Mouse (Mus musculus) hindbrain, embryonic 11.5 days (tissue): ENCODE results near the gene Aamp. TPM values are rescaled to one million over a fixed set of nuclear protein-coding genes. Genes with fewer than 3 reads are reported as not detected.

Experiments used
- ATAC-seq: fragments of 200-750 bp; cut with Nextera tagmentation; 2 replicates; pipeline ENCODE4 v1.8.0; 2017; ENCODE audit warnings: mild to moderate bottlenecking, moderate TSS enrichment, moderate library complexity; ENCODE audit not compliant: low FRiP score
- DNase-seq: peaks from one replicate; pipeline ENCODE4 v3.0.0-alpha.2; 2015; ENCODE audit warnings: low spot score
- H3K27ac ChIP-seq: fragments of 300-500 bp; sonication (generic); 2 replicates; pipeline ENCODE4 v1.5.1; 2014; ENCODE audit warnings: mild to moderate bottlenecking, low read depth, low read length
- H3K27me3 ChIP-seq: fragments of 300-500 bp; sonication (generic); 2 replicates; pipeline ENCODE4 v1.6.1; 2014; ENCODE audit warnings: mild to moderate bottlenecking, low read length, moderate library complexity, mixed read lengths; ENCODE audit not compliant: control insufficient read depth, insufficient read depth
- H3K36me3 ChIP-seq: fragments of 300-500 bp; sonication (generic); 2 replicates; pipeline ENCODE4 v1.6.1; 2014; ENCODE audit warnings: mild to moderate bottlenecking, low read length, moderate library complexity, mixed read lengths; ENCODE audit not compliant: control insufficient read depth, insufficient read depth
- H3K4me1 ChIP-seq: fragments of 300-500 bp; sonication (generic); replicated peaks from 2 replicates; pipeline ENCODE4 v1.6.1; 2014; ENCODE audit warnings: low read length, mixed read lengths; ENCODE audit not compliant: control insufficient read depth, insufficient read depth
- H3K4me2 ChIP-seq: fragments of 300-500 bp; sonication (generic); replicated peaks from 2 replicates; pipeline ENCODE4 v1.6.1; 2014; ENCODE audit warnings: mild to moderate bottlenecking, low read depth, low read length
- H3K4me3 ChIP-seq: fragments of 300-500 bp; sonication (generic); 2 replicates; pipeline ENCODE4 v1.5.1; 2014; ENCODE audit warnings: low read depth, low read length
- H3K9ac ChIP-seq: fragments of 300-500 bp; sonication (generic); 2 replicates; pipeline ENCODE4 v1.6.1; 2014; ENCODE audit warnings: low read depth, low read length
- H3K9me3 ChIP-seq: fragments of 300-500 bp; sonication (generic); 2 replicates; pipeline ENCODE4 v1.6.1; 2016; ENCODE audit warnings: low read length; ENCODE audit not compliant: control insufficient read depth
- WGBS: fragments of 180-500 bp; shearing (Covaris S2); extraction: QIAGEN DNeasy Blood & Tissue Kit; methylation state at CpG from one replicate; pipeline ENCODE4 v1.1.7; 2014; 5-methylcytosine and 5-hydroxymethylcytosine counted together
- polyA plus RNA-seq: library from polyadenylated mRNA; unstranded; fragments of >200 nt; fragmentation: Nextera tagmentation; extraction: Ambion mirVana; gene quantifications from 2 replicates; pipeline ENCODE4 v1.2.1, GENCODE M21; 2014

Aamp gene
- polyA plus RNA-seq, 1 experiment from 2014 or later, result 189 TPM

DNA sequence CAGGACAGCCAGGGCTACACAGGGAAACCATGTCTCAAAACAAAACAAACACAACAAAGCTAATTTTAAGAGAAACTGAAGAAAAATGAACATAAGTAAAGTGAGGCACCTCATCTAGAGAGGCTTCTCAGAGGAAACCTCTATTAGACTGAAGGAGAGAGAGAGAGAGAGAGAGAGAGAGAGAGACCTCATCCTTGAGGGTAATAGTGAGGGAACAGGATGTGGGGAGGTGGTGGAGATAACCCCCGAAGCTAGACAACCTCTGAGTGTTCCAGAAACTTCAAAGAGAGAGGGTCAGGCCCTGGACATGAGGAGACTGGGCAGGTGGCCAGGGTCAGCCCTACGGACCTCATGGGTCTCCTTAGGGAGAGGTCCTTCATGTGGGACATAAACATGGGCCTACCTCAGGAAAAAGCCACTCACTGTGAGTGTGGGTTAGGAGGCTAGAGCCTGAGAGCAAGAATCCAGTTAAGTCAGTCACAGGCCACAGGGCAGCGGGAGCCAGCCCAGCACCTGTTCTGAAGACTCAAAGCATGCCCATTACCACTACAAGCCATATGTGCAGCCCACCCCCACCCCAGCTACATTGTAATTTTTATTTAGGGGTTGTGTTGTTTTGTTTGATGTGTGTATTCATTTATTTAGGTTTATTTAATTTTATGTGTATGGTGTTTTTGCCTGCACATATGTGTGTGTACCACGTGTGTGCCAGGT lies 31.7 kb upstream of the Aamp start:
- ATAC-seq (no peak), DNase-seq (no peak)
- no peak overlapping the region for H3K9ac ChIP-seq
- no peak overlapping the region for H3K4me3 ChIP-seq
- no peak overlapping the region for H3K4me2 ChIP-seq
- no peaks in the 10 kb centered on the region for H3K27me3 ChIP-seq
- H3K9me3 ChIP-seq, result no peaks in the 10 kb centered on the region
- 73% methylated on average over 4 of the region's 4 CpGs for WGBS
- H3K4me1 ChIP-seq, result no peaks in the 10 kb centered on the region
- H3K27ac ChIP-seq, result no peak overlapping the region
- no peaks in the 10 kb centered on the region for H3K36me3 ChIP-seq

DNA sequence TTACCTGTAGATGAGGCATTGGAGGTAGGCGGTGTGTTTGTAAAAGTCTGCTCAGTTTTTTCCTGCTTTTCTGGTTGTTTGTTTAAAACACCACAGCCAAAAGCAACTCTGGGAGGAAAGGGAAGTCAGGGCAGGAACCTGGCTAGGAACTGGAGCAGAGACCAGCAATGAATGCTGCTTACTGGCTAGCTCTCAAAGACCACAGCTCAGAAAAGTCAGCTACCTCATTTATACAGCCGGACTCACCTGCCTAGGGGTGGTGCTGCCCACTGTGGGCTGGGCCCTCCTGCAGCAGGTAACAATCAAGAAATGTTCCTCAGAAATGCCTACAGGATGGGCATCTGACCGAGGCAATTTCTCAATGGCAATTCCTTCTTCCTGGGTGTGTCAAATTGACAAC lies 30.3 kb upstream of the Aamp start:
- ATAC-seq (no peak), DNase-seq (no peak)
- Histone ChIP-seq H3K27ac (no peak overlapping the region), H3K4me2 (no peak overlapping the region), H3K36me3 (no peaks in the 10 kb centered on the region), H3K4me3 (no peak overlapping the region), H3K27me3 (no peaks in the 10 kb centered on the region), H3K9ac (no peak overlapping the region), H3K9me3 (no peaks in the 10 kb centered on the region), H3K4me1 (no peaks in the 10 kb centered on the region)
- 91% methylated on average over 3 of the region's 3 CpGs for WGBS

DNA sequence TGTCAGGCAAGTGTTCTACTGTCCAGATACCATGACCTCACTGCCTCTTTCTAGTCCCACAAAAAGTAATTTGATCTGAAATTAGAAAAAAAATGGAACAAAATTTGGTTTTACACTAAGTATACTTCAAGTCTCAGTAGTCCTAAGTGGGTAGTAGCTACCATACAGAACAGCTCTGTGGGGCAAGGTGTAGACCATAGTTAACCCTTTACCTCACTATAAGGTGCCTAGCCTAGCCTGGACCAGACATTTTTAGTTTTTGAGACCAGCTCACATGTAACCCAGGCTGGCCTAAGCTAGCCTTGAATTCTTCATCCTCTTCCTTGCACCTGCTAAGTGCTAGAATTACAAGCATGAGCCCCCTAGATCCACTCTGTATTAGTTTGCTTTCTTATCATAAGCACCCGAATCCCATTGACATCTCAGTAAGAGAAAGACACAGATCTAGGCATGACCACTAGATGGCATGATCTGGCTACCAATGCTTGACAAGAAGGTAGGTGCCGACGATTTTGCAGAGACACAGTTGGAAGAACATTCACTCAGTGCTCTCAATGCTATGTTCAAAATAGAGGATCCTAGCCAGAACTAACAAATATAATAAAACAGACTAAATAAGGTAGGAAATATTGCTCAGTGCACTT lies 28.6 kb upstream of the Aamp start:
- Histone ChIP-seq H3K4me1 (no peaks in the 10 kb centered on the region), H3K9ac (no peak overlapping the region), H3K9me3 (no peaks in the 10 kb centered on the region), H3K4me2 (no peak overlapping the region), H3K4me3 (no peak overlapping the region), H3K36me3 (no peaks in the 10 kb centered on the region), H3K27me3 (no peaks in the 10 kb centered on the region), H3K27ac (no peak overlapping the region)
- DNase-seq, result peak; percentile 76
- ATAC-seq, result no peak
- 11% methylated on average over 3 of the region's 3 CpGs for WGBS

DNA sequence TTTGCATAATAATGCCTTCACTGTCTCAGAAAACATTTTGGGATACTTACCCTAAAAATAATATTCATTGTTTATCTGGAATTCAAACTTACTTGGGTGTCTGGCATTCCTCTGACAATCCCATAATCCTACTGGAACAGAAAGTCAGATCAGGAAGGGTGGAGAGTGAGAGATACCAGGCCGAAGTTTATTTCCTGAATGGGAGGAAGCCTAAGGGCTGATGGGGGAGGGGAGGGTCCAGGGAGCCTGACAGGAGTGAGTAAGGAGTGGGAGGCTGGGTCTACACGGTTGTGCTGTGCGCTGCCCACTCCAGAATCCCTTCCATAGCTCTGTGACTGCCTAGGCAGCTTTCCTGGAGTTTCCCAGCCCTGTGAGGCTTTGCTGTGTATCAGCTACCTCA lies 25.2 kb upstream of the Aamp start:
- Histone ChIP-seq H3K27ac (no peak overlapping the region), H3K4me2 (no peak overlapping the region), H3K4me1 (no peaks in the 10 kb centered on the region), H3K4me3 (no peak overlapping the region), H3K36me3 (no peaks in the 10 kb centered on the region), H3K9me3 (no peaks in the 10 kb centered on the region), H3K9ac (no peak overlapping the region), H3K27me3 (no peaks in the 10 kb centered on the region)
- WGBS, result 66% methylated on average over 3 of the region's 3 CpGs
- DNase-seq, result no peak
- ATAC-seq, result no peak

DNA sequence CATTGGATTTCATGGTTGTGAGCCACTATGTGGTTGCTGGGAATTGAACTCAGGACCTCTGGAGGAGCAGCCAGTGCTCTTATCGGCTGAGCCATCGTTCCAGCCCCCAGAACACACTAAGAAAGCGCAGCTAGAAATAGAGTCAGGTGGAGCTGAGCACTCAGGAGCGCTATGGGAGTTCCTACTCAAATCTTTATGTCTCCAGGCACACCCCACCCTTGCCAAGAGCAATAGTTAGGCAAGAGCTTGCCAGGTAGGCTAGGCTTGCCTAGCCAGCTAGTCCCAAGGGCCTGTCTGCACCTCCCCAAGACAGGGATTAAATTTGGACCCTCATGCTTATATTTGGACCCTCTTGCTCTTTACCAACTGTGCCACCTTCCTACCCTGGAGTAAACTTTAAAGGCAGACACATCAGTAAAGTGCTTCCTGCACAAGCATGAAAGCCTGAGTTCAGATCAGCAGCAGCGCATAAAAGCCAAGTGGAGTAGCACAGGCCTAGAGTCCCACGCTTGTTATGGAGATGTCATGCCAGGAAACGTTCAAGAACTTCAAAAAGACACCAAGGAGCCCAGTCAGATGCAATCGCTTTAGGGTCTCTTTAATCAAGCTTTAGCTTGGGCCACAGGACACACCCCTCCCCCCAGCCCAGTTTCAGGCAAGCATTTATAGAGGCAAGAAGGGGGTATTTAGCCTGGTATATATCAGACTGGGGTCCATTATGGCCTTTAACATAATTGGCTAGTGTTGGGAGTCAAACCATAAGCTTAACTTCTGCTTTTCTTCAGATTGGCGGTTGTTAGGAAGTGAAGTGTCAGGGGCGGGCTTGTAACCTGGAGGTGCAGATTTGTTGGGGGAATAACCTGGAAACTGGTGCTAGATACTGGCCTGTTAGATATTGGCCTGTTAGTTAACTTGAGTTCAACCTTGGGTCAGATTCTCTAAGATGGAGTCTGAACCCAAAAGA lies 23.7 kb upstream of the Aamp start:
- H3K4me3 ChIP-seq, result no peak overlapping the region
- H3K27me3 ChIP-seq, result no peaks in the 10 kb centered on the region; the same call in 1 of the 2 replicates
- H3K4me1 ChIP-seq, result no peaks in the 10 kb centered on the region
- DNase-seq (no peak), ATAC-seq (no peak)
- H3K36me3 ChIP-seq, result no peaks in the 10 kb centered on the region
- H3K9ac ChIP-seq, result no peak overlapping the region
- WGBS, result 79% methylated on average over 10 of the region's 10 CpGs
- H3K9me3 ChIP-seq, result no peaks in the 10 kb centered on the region
- H3K4me2 ChIP-seq, result no peak overlapping the region
- no peak overlapping the region for H3K27ac ChIP-seq

DNA sequence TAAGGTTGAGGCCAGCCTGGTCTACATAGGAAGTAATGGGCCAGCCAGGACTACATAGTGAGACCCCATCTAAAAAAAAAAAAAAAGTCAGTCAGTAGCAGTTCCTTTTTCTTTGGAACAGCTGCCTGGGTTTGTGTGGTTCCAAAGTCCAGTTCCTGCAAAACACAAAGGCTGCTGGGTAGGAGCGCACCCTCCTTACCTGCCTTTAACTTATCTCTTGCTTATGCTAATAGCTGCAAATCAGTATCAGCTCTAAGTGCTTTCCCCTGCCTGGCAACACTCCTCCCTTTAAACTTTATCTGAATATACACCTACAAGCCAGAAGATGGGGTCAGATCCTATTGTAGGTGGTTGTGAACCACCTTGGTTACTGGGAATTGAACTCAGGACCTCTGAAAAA lies 22.6 kb upstream of the Aamp start:
- no peaks in the 10 kb centered on the region; the same call in 1 of the 2 replicates for H3K27me3 ChIP-seq
- DNase-seq (no peak), ATAC-seq (no peak)
- no peak overlapping the region for H3K27ac ChIP-seq
- no peak overlapping the region for H3K4me3 ChIP-seq
- no peaks in the 10 kb centered on the region for H3K36me3 ChIP-seq
- no peaks in the 10 kb centered on the region for H3K4me1 ChIP-seq
- no peak overlapping the region for H3K4me2 ChIP-seq
- 100% methylated on average over 1 of the region's 1 CpGs for WGBS
- H3K9me3 ChIP-seq, result no peaks in the 10 kb centered on the region
- H3K9ac ChIP-seq, result no peak overlapping the region

DNA sequence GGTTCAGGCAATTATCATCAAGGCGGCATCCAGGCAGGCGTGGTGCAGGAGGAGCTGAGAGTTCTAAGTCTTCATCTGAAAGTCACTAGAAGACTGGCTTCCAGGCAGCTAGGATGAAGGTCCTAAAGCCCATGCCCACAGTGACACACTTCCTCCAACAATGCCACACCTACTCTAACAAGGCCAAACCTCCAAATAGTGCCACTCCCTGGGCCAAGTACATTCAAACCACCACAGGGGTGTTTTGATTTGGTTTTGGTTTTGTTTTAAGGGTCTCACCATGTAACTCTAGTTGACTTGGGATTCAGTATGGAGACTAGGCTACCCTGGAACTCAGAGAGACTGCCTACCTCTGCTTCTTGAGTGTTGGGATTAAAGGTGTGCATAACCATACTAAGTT lies 21.0 kb upstream of the Aamp start, which contains the start of gene Tmbim1:
Gene Tmbim1 (minus strand): TSS at position 101 of the 400 bp plus-strand sequence.
- 80% methylated on average over 2 of the region's 2 CpGs for WGBS
- Histone ChIP-seq H3K9ac (no peak within 1 kb of the TSS), H3K4me3 (no peak within 1 kb of the TSS)

DNA sequence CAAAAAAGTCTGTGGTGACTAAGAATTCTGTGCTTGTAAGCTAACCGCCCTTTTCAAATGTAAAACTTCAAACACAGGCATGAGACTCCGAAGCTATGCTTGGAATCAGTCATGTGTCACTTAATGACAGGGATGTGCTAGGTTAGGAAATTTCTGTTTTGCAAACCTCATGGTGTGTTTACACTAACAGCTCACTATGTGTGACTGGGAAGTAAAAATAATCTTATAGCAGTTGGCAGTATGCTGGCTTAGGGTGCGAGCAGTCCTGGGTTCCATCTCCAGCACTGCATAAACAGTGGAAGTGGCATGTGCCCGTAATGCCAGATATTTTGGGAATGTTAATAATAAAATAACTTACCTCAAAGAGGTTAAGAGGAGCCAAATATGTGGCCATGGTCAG lies 20.4 kb upstream of the Aamp start:
- H3K9me3 ChIP-seq, result no peaks in the 10 kb centered on the region
- H3K36me3 ChIP-seq, result no peaks in the 10 kb centered on the region
- ATAC-seq (no peak), DNase-seq (no peak)
- no peak overlapping the region for H3K27ac ChIP-seq
- 79% methylated on average over 4 of the region's 4 CpGs for whole genome bisulfite sequencing
- H3K4me3 ChIP-seq, result no peak overlapping the region
- H3K27me3 ChIP-seq, result no peaks in the 10 kb centered on the region; the same call in 1 of the 2 replicates
- H3K4me2 ChIP-seq, result no peak overlapping the region
- no peak overlapping the region for H3K9ac ChIP-seq
- H3K4me1 ChIP-seq, result no peaks in the 10 kb centered on the region

More for the DNA sequence above, 21.0 kb upstream of the Aamp start, which contains the start of gene Tmbim1:
- Histone ChIP-seq H3K27me3 (no peaks in the 10 kb centered on the region; the same call in 1 of the 2 replicates), H3K9me3 (no peaks in the 10 kb centered on the region), H3K27ac (no peak within 1 kb of the TSS), H3K4me1 (no peaks in the 10 kb centered on the region), H3K4me2 (no peak within 1 kb of the TSS), H3K36me3 (no peaks in the 10 kb centered on the region)
- ATAC-seq (no peak), DNase-seq (no peak)
